In genomic region chr13:23597957-23598356, GRCm38 (mm10) we compare ENCODE assay signal across 8 mouse cellular contexts. TPM values are rescaled to one million over a fixed set of nuclear protein-coding genes. Genes with fewer than 3 reads are reported as not detected.
DNase-seq lines count a peak whose midpoint lies in the region; ATAC-seq and TF ChIP-seq lines count a peak whose summit lies in the region.

No protein-coding gene starts in this region.

- H3K27ac ChIP-seq in midbrain, embryonic 14.5 days (replicated peaks; ENCODE audit: low read depth, low read length) = no peak overlapping the region
- H3K27ac ChIP-seq in midbrain, embryonic 15.5 days = no peak overlapping the region
- no peak overlapping the region for H3K27ac ChIP-seq in limb, embryonic 14.5 days (replicated peaks; ENCODE audit: low read depth, low read length)

- no peak for ATAC-seq in midbrain, embryonic 14.5 days (ENCODE audit: low FRiP score, low TSS enrichment)
- ATAC-seq in midbrain, embryonic 15.5 days (replicated peaks) = no peak
- ATAC-seq in erythroblast, adult 5-6 weeks (replicated peaks; ENCODE audit: low FRiP score, poor library complexity, severe bottlenecking) = peak; percentile 68
- ATAC-seq in limb, embryonic 14.5 days (ENCODE audit: low FRiP score, low read depth) = peak; percentile 60; the same call in 1 of the 2 replicates

- H3K4me3 ChIP-seq in midbrain, embryonic 14.5 days (replicated peaks; ENCODE audit: low read depth, low read length) = no peak overlapping the region
- H3K4me3 ChIP-seq in midbrain, embryonic 15.5 days = no peak overlapping the region
- no peak overlapping the region for H3K4me3 ChIP-seq in limb, embryonic 14.5 days (replicated peaks; ENCODE audit: low read length)

- H3K27me3 ChIP-seq in midbrain, embryonic 14.5 days (ENCODE audit: control insufficient read depth, insufficient read depth, low read length) = no peaks in the 10 kb centered on the region
- H3K27me3 ChIP-seq in midbrain, embryonic 15.5 days (replicated peaks) = no peaks in the 10 kb centered on the region
- no peaks in the 10 kb centered on the region for H3K27me3 ChIP-seq in limb, embryonic 14.5 days (ENCODE audit: control insufficient read depth, insufficient read depth, low read length)

- 10% methylated on average over 9 of the region's 9 CpGs for WGBS in midbrain, embryonic 14.5 days
- 7% methylated on average over 9 of the region's 9 CpGs for WGBS in midbrain, embryonic 15.5 days
- 7% methylated on average over 9 of the region's 9 CpGs for WGBS in limb, embryonic 14.5 days

- no peaks in the 10 kb centered on the region for H3K4me1 ChIP-seq in midbrain, embryonic 14.5 days (ENCODE audit: control insufficient read depth, insufficient read depth, low read length)
- H3K4me1 ChIP-seq in midbrain, embryonic 15.5 days = no peaks in the 10 kb centered on the region
- H3K4me1 ChIP-seq in limb, embryonic 14.5 days (ENCODE audit: control insufficient read depth, insufficient read depth, low read length) = peaks cover 4% of the 10 kb centered on the region; the same call in 1 of the 2 replicates

- DNase-seq in midbrain, embryonic 14.5 days = peak; percentile 88
- DNase-seq in adrenal gland, postnatal 4 days (ENCODE audit: low spot score in 2 of 2) = peak; percentile 59 to 71
- DNase-seq in hindlimb bud, embryonic 11.5 days (ENCODE audit: extremely low spot score, low read depth, low spot score) = peak; percentile 74
- peak; percentile 85 for DNase-seq in limb, embryonic 14.5 days (ENCODE audit: low spot score)
- DNase-seq in retina, adult 2 months (ENCODE audit: low read depth, low spot score) = peak; percentile 54
- DNase-seq in thymus, postnatal 36 days = peak; percentile 71 to 75

- TF ChIP-seq POLR2A in limb, embryonic 14.5 days (IDR thresholded peaks at IDR 0.05; ENCODE audit: borderline replicate concordance, extremely low read depth, insufficient read depth, insufficient read length) = no peak

- no peaks in the 10 kb centered on the region for H3K36me3 ChIP-seq in midbrain, embryonic 14.5 days (ENCODE audit: control insufficient read depth, insufficient read depth, low read length)
- H3K36me3 ChIP-seq in midbrain, embryonic 15.5 days (replicated peaks) = no peaks in the 10 kb centered on the region
- H3K36me3 ChIP-seq in limb, embryonic 14.5 days (ENCODE audit: control insufficient read depth, insufficient read depth, low read length) = no peaks in the 10 kb centered on the region

- H3K4me2 ChIP-seq in midbrain, embryonic 14.5 days (ENCODE audit: low read length) = no peak overlapping the region
- no peak overlapping the region for H3K4me2 ChIP-seq in midbrain, embryonic 15.5 days
- H3K4me2 ChIP-seq in limb, embryonic 14.5 days (replicated peaks; ENCODE audit: low read depth, low read length, severe bottlenecking) = no peak overlapping the region

- no peak overlapping the region for H3K9ac ChIP-seq in midbrain, embryonic 14.5 days (replicated peaks; ENCODE audit: low read length)
- no peak overlapping the region for H3K9ac ChIP-seq in midbrain, embryonic 15.5 days
- H3K9ac ChIP-seq in limb, embryonic 14.5 days (ENCODE audit: low read depth, low read length, severe bottlenecking) = no peak overlapping the region

- no peaks in the 10 kb centered on the region for H3K9me3 ChIP-seq in midbrain, embryonic 14.5 days (ENCODE audit: control insufficient read depth, low read length)
- H3K9me3 ChIP-seq in midbrain, embryonic 15.5 days = no peaks in the 10 kb centered on the region
- H3K9me3 ChIP-seq in limb, embryonic 14.5 days (ENCODE audit: control insufficient read depth, low read length) = no peaks in the 10 kb centered on the region

RNA-seq across cellular contexts. Expression of gene Hist1h4d, which starts 16.6 kb away (rescaled TPM):
- polyA plus RNA-seq in midbrain, embryonic 14.5 days (2014; fragmentation: Nextera tagmentation; extraction: Ambion mirVana) = 38.1 and 40.0 TPM in 2 replicates
- 34.2 and 34.9 TPM in 2 replicates for polyA plus RNA-seq in midbrain, embryonic 15.5 days (2015; fragmentation: Nextera tagmentation; extraction: Ambion mirVana)
- 100 to 1,000 TPM; 413 to 478 TPM for total RNA-seq in adrenal gland, postnatal 4 days (2021)
- 243 and 262 TPM in 2 replicates for total RNA-seq in erythroblast, adult 5-6 weeks (2015; ENCODE audit: low replicate concordance)
- 403 and 449 TPM in 2 replicates for total RNA-seq in erythroblast, adult 5-6 weeks (2017; ENCODE audit: low replicate concordance)
- polyA plus RNA-seq in limb, embryonic 14.5 days (2012; rRNA removed) = 9.4 and 9.8 TPM in 2 replicates
- 95.5 and 101 TPM in 2 replicates for polyA plus RNA-seq in limb, embryonic 14.5 days (2014; fragmentation: Nextera tagmentation; extraction: Ambion mirVana)

RNA-seq across cellular contexts. Expression of gene Hist1h3d, which starts 22.4 kb away (rescaled TPM):
- polyA plus RNA-seq in midbrain, embryonic 14.5 days (2014; fragmentation: Nextera tagmentation; extraction: Ambion mirVana) = 1.6 and 2.0 TPM in 2 replicates
- polyA plus RNA-seq in midbrain, embryonic 15.5 days (2015; fragmentation: Nextera tagmentation; extraction: Ambion mirVana) = 0.82 and 1.2 TPM in 2 replicates
- total RNA-seq in adrenal gland, postnatal 4 days (2021) = 10 to 100 TPM; 64.3 to 80.4 TPM
- total RNA-seq in erythroblast, adult 5-6 weeks (2015; ENCODE audit: low replicate concordance) = 52.8 and 69.6 TPM in 2 replicates
- total RNA-seq in erythroblast, adult 5-6 weeks (2017; ENCODE audit: low replicate concordance) = 50.4 and 63.8 TPM in 2 replicates
- polyA plus RNA-seq in limb, embryonic 14.5 days (2012; rRNA removed) = 30.0 and 33.8 TPM in 2 replicates
- 6.8 and 10.4 TPM in 2 replicates for polyA plus RNA-seq in limb, embryonic 14.5 days (2014; fragmentation: Nextera tagmentation; extraction: Ambion mirVana)

RNA-seq across cellular contexts. Expression of gene Hist1h2be, which starts 23.0 kb away (rescaled TPM):
- polyA plus RNA-seq in midbrain, embryonic 14.5 days (2014; fragmentation: Nextera tagmentation; extraction: Ambion mirVana) = 0.72 and 1.4 TPM in 2 replicates
- 1.7 and 1.8 TPM in 2 replicates for polyA plus RNA-seq in midbrain, embryonic 15.5 days (2015; fragmentation: Nextera tagmentation; extraction: Ambion mirVana)
- total RNA-seq in adrenal gland, postnatal 4 days (2021) = 10 to 100 TPM; 40.6 to 48.5 TPM
- total RNA-seq in erythroblast, adult 5-6 weeks (2015; ENCODE audit: low replicate concordance) = 6.7 and 17.6 TPM in 2 replicates
- 69.9 and 74.3 TPM in 2 replicates for total RNA-seq in erythroblast, adult 5-6 weeks (2017; ENCODE audit: low replicate concordance)
- 3.0 and 3.4 TPM in 2 replicates for polyA plus RNA-seq in limb, embryonic 14.5 days (2012; rRNA removed)
- polyA plus RNA-seq in limb, embryonic 14.5 days (2014; fragmentation: Nextera tagmentation; extraction: Ambion mirVana) = 1.2 and 1.5 TPM in 2 replicates

RNA-seq across cellular contexts. Expression of gene Hist1h2ad, which starts 23.8 kb away (rescaled TPM):
- polyA plus RNA-seq in midbrain, embryonic 14.5 days (2014; fragmentation: Nextera tagmentation; extraction: Ambion mirVana) = 2.1 and 2.2 TPM in 2 replicates
- 1.6 TPM in 1 of 2 replicates, not detected in the other for polyA plus RNA-seq in midbrain, embryonic 15.5 days (2015; fragmentation: Nextera tagmentation; extraction: Ambion mirVana)
- total RNA-seq in adrenal gland, postnatal 4 days (2021) = 10 to 100 TPM; 63.5 to 64.6 TPM
- total RNA-seq in erythroblast, adult 5-6 weeks (2015; ENCODE audit: low replicate concordance) = not detected in 2 replicates
- total RNA-seq in erythroblast, adult 5-6 weeks (2017; ENCODE audit: low replicate concordance) = 370 and 678 TPM in 2 replicates
- polyA plus RNA-seq in limb, embryonic 14.5 days (2012; rRNA removed) = 6.1 and 13.9 TPM in 2 replicates
- polyA plus RNA-seq in limb, embryonic 14.5 days (2014; fragmentation: Nextera tagmentation; extraction: Ambion mirVana) = 1.2 and 5.3 TPM in 2 replicates

RNA-seq across cellular contexts. Expression of gene Hist1h2bf, which starts 24.0 kb away (rescaled TPM):
- polyA plus RNA-seq in midbrain, embryonic 14.5 days (2014; fragmentation: Nextera tagmentation; extraction: Ambion mirVana) = 1.5 and 2.7 TPM in 2 replicates
- polyA plus RNA-seq in midbrain, embryonic 15.5 days (2015; fragmentation: Nextera tagmentation; extraction: Ambion mirVana) = 1.3 and 1.5 TPM in 2 replicates
- total RNA-seq in adrenal gland, postnatal 4 days (2021) = 100 to 1,000 TPM; 297 to 360 TPM
- 208 and 222 TPM in 2 replicates for total RNA-seq in erythroblast, adult 5-6 weeks (2015; ENCODE audit: low replicate concordance)
- 253 and 407 TPM in 2 replicates for total RNA-seq in erythroblast, adult 5-6 weeks (2017; ENCODE audit: low replicate concordance)
- 17.8 and 25.9 TPM in 2 replicates for polyA plus RNA-seq in limb, embryonic 14.5 days (2012; rRNA removed)
- polyA plus RNA-seq in limb, embryonic 14.5 days (2014; fragmentation: Nextera tagmentation; extraction: Ambion mirVana) = 5.3 and 8.5 TPM in 2 replicates

Comparison
In these comparisons a context has a peak if more than half of its experiments do, and no peak if none do; other contexts are left out.
1. ATAC-seq: peak in erythroblast, adult 5-6 weeks (single experiment) and limb, embryonic 14.5 days (single experiment); none in midbrain, embryonic 14.5 days (single experiment) and midbrain, embryonic 15.5 days (single experiment).
2. Peak in every context shown above with its lines, with median percentiles within 50 percentile points of each other: DNase-seq.